Mouse (Mus musculus) brain, embryonic 14.5 days (tissue): ENCODE data around the gene Grin2d. TPM values are rescaled to one million over a fixed set of nuclear protein-coding genes. Genes with fewer than 3 reads are reported as not detected.

Source experiments
- DNase-seq: peaks from one replicate; pipeline ENCODE4 v3.0.0-alpha.2; 2011; ENCODE audit warnings: low read depth
- CTCF ChIP-seq: fragments of 200-500 bp; IDR thresholded peaks from 2 replicates; pipeline ENCODE4 v1.5.1; 2012; ENCODE audit warnings: inconsistent platforms, mild to moderate bottlenecking, moderate library complexity, borderline replicate concordance; ENCODE audit not compliant: insufficient read depth, insufficient read length; ENCODE audit errors: extremely low read depth
- POLR2A ChIP-seq: fragments of 200-500 bp; IDR thresholded peaks from 2 replicates; pipeline ENCODE4 v1.6.1; 2012; ENCODE audit warnings: mild to moderate bottlenecking, inconsistent platforms, borderline replicate concordance; ENCODE audit not compliant: poor library complexity, insufficient read depth, insufficient read length, severe bottlenecking; ENCODE audit errors: extremely low read depth
- polyA plus RNA-seq: library from polyadenylated mRNA; depleted of rRNA; stranded (reverse); fragments of >200 nt; gene quantifications from 2 replicates; pipeline ENCODE4 v1.2.3, GENCODE M21; 2012; rRNA removed

Grin2d gene
- polyA plus RNA-seq, 1 experiment = 31.1 TPM

GRCm38 (mm10) chr7:45791756-45792490, 86.3 kb downstream of the Grin2d start:
- DNase-seq = peak; percentile 22
- TF ChIP-seq POLR2A (no peak), CTCF (no peak)

- DNase-seq = no peak
- no peak for TF ChIP-seq CTCF
- TF ChIP-seq POLR2A = no peak
These were observed 87.5 kb downstream of the Grin2d start for GRCm38 (mm10) chr7:45790721-45791120.

GRCm38 (mm10) chr7:45787642-45788041, 90.5 kb downstream of the Grin2d start:
- no peak for DNase-seq
- TF ChIP-seq CTCF (no peak), POLR2A (no peak)

GRCm38 (mm10) chr7:45786661-45787413, 91.3 kb downstream of the Grin2d start:
- TF ChIP-seq POLR2A = no peak
- no peak for TF ChIP-seq CTCF
- peak; percentile 84 for DNase-seq

GRCm38 (mm10) chr7:45786136-45786578, 92.0 kb downstream of the Grin2d start:
- no peak for TF ChIP-seq CTCF
- TF ChIP-seq POLR2A = no peak
- peak; percentile 92 for DNase-seq

- DNase-seq = no peak
- TF ChIP-seq CTCF = 0 out of 2 replicates have a peak, but pooled peaks have one; percentile 11
- TF ChIP-seq POLR2A = no peak
These were observed 92.6 kb downstream of the Grin2d start for GRCm38 (mm10) chr7:45785388-45786135.

- TF ChIP-seq POLR2A = peak; percentile 62; the same call in 1 of the 2 replicates
- TF ChIP-seq CTCF = no peak
These were observed 93.4 kb downstream of the Grin2d start, which contains the start of gene Sult2b1 for GRCm38 (mm10) chr7:45784524-45785372. Gene Sult2b1 (minus strand): TSS chr7:45784669.

GRCm38 (mm10) chr7:45783511-45784091, 94.6 kb downstream of the Grin2d start, which contains the start of gene Lmtk3:
Gene Lmtk3 (plus strand): TSS chr7:45783738.
- TF ChIP-seq POLR2A (0 out of 2 replicates have a peak, but pooled peaks have one; percentile 19), CTCF (peak; percentile 23; the same call in 1 of the 2 replicates)

More at GRCm38 (mm10) chr7:45784524-45785372, 93.4 kb downstream of the Grin2d start, which contains the start of gene Sult2b1:
- peak; percentile 99 for DNase-seq

GRCm38 (mm10) chr7:45782271-45782670, 95.9 kb downstream of the Grin2d start:
- DNase-seq = no peak
- TF ChIP-seq CTCF = no peak
- no peak for TF ChIP-seq POLR2A

More at GRCm38 (mm10) chr7:45783511-45784091, 94.6 kb downstream of the Grin2d start, which contains the start of gene Lmtk3:
- DNase-seq = peak; percentile 89

Other genes starting within 250 kb of the Grin2d start
- 3.2 and 4.0 TPM in 2 replicates for gene Mamstr, start 238.4 kb downstream of the Grin2d start, polyA plus RNA-seq
- 0.10 and 0.16 TPM in 2 replicates for gene Fut2, start 212.0 kb downstream of the Grin2d start, polyA plus RNA-seq
- gene Ntn5, start 194.4 kb downstream of the Grin2d start, polyA plus RNA-seq = 0.64 and 2.1 TPM in 2 replicates
- 0.66 and 1.1 TPM in 2 replicates for gene Sec1, start 184.0 kb downstream of the Grin2d start, polyA plus RNA-seq
- gene Car11, start 178.5 kb downstream of the Grin2d start, polyA plus RNA-seq = 81.4 and 108 TPM in 2 replicates
- gene Dbp, start 173.3 kb downstream of the Grin2d start, polyA plus RNA-seq = 7.6 and 8.4 TPM in 2 replicates
- 640 and 749 TPM in 2 replicates for gene Rpl18, start 162.9 kb downstream of the Grin2d start, polyA plus RNA-seq
- 33.0 and 39.8 TPM in 2 replicates for gene Sphk2, start 160.4 kb downstream of the Grin2d start, polyA plus RNA-seq
- gene Fam83e, start 157.2 kb downstream of the Grin2d start, polyA plus RNA-seq = 0.68 and 0.83 TPM in 2 replicates
- not detected in 2 replicates for gene Spaca4, start 152.6 kb downstream of the Grin2d start, polyA plus RNA-seq
- gene Lmtk3, start 94.6 kb downstream of the Grin2d start, polyA plus RNA-seq = 328 and 336 TPM in 2 replicates
- 2.0 and 2.3 TPM in 2 replicates for gene Sult2b1, start 93.7 kb downstream of the Grin2d start, polyA plus RNA-seq
- 246 and 277 TPM in 2 replicates for gene Cyth2, start 63.8 kb downstream of the Grin2d start, polyA plus RNA-seq
- 1.3 and 1.9 TPM in 2 replicates for gene Kcnj14, start 53.6 kb downstream of the Grin2d start, polyA plus RNA-seq
- 23.4 and 25.5 TPM in 2 replicates for gene Grwd1, start 47.4 kb downstream of the Grin2d start, polyA plus RNA-seq
- 197 and 238 TPM in 2 replicates for gene Kdelr1, start 5.6 kb downstream of the Grin2d start, polyA plus RNA-seq
- gene Syngr4, start 18.3 kb upstream of the Grin2d start, polyA plus RNA-seq = 0.30 and 0.41 TPM in 2 replicates
- 19.1 and 23.3 TPM in 2 replicates for gene Tmem143, start 18.6 kb upstream of the Grin2d start, polyA plus RNA-seq
- 27.7 and 27.8 TPM in 2 replicates for gene Emp3, start 43.0 kb upstream of the Grin2d start, polyA plus RNA-seq
- 5.8 and 7.6 TPM in 2 replicates for gene Ccdc114, start 45.7 kb upstream of the Grin2d start, polyA plus RNA-seq
- gene Abcc6, start 151.9 kb upstream of the Grin2d start, polyA plus RNA-seq = 1.2 and 1.4 TPM in 2 replicates
- gene Nomo1, start 155.3 kb upstream of the Grin2d start, polyA plus RNA-seq = 38.5 and 52.6 TPM in 2 replicates
- gene Kcnj11, start 222.4 kb upstream of the Grin2d start, polyA plus RNA-seq = 15.0 and 22.7 TPM in 2 replicates